Mouse (Mus musculus): ENCODE measurements around the gene Gm28048.

DNA sequence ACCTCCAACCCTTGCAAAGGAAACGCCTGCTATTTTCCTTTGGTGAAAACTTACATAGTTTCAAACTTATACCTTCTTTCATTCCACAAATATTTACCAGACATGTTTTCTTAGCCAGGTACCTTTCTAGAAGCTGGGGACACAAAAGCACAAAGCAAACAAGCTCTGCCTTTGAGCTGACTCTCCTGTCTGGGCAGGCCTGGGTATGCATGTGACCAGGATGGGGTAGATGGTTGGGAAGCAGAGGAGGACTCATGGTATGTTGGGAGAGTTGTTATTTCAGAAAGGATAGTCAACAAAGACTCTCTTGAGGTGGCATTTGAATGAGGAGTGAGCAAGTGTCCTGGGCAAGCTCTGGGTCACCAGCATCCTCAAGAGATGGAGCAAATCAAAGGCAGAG, 31.2 kb upstream of the Gm28048 start:
- TF ChIP-seq POLR2A (IDR thresholded peaks at IDR 0.05; ENCODE audit: control insufficient read depth, low read depth, low read length) (no peak), CTCF (IDR thresholded peaks at IDR 0.05; ENCODE audit: control insufficient read depth, insufficient read depth, insufficient replicate concordance, low read depth, low read length) (no peak)
